Mouse (Mus musculus) Patski (cell line): Measurements from ENCODE around the gene Myo3b. TPM values are rescaled to one million over a fixed set of nuclear protein-coding genes. Genes with fewer than 3 reads are reported as not detected.
A peak's percentile ranks its signal among the peaks of the same experiment; 100 is the strongest.

Source experiments
- ATAC-seq: fragments of 100-300 bp; one replicate; pipeline ENCODE4 v1.8.0; 2021
- CTCF ChIA-PET: fragments of 350-600 bp; sonication (Branson Sonifier 250); formaldehyde crosslinking; loops from one replicate; lab custom pipeline; 2022; ENCODE audit warnings: inconsistent platforms; lab: Charles Lee
- POLR2A ChIA-PET: fragments of 350-600 bp; sonication (Branson Sonifier 250); formaldehyde crosslinking; loops from one replicate; lab custom pipeline; 2022; ENCODE audit warnings: antibody characterized with exemption, inconsistent platforms; lab: Charles Lee
- DNase-seq: peaks from one replicate; pipeline ENCODE4 v3.0.0-alpha.2; 2011; ENCODE audit warnings: low read depth, low spot score
- H3K27me3 ChIP-seq: fragments of 371-371 bp; one replicate; pipeline ENCODE4 v1.5.1; 2021
- CTCF ChIP-seq: fragments of 100-300 bp; IDR thresholded peaks from one replicate; pipeline ENCODE4 v1.5.1; 2021
- in situ Hi-C: fragments of 300-500 bp; cut with MboI; formaldehyde crosslinking; loops from 3 replicates; pipeline ENCODE4 v1.11.1; 2018; ENCODE audit warnings: low pct_unique_long_range_greater_than_20kb, mixed read lengths
- polyA plus RNA-seq: library from polyadenylated mRNA; unstranded; gene quantifications from one replicate; pipeline ENCODE4 v1.2.3, GENCODE M21; 2021

Myo3b gene
- polyA plus RNA-seq, 1 experiment from 2014 or later, result 0.18 TPM

DNA sequence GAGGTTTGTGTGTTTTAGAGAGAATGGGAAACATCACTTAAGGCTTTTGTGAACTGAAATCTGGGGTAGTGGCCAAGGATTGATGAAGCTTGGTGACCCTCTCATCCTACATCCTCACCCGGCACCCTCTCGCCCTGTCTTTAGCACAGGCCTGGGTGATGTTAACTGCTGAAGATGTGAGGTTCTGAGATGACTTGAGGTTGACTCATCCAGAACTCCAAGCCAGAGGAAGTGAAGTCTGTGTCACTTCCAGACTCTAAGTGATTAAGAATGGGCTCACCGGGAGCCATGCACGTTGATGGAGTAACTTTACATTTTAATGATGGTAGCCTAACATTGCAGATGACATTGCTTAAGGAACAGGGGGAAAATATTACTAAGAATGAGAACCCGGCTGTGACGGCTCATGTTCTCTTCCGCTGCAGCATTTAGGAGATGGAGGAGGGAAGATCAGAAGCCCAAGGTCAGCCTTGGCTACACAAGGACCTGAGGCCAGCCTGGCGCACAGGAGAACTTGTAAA lies 143.3 kb downstream of the Myo3b start:
- CTCF ChIA-PET, result no interaction called here
- POLR2A ChIA-PET, result no interaction called here
- TF ChIP-seq CTCF, result no peak
- ATAC-seq, result no peak
- DNase-seq, result no peak
- H3K27me3 ChIP-seq, result no peaks in the 10 kb centered on the region
- in situ Hi-C loops, result no loop called here

GRCm38 (mm10) chr2:70187040-70187439 lies 148.1 kb downstream of the Myo3b start:
- POLR2A ChIA-PET, result no interaction called here
- no peak for TF ChIP-seq CTCF
- ATAC-seq, result no peak
- CTCF ChIA-PET, result interaction anchor here (1.6 kb wide), 1 partner anchor 8 kb away, joined by 4 read pairs; no protein-coding TSS in a partner anchor
- in situ Hi-C loops, result no loop called here
- no peak for DNase-seq
- H3K27me3 ChIP-seq, result no peaks in the 10 kb centered on the region

DNA sequence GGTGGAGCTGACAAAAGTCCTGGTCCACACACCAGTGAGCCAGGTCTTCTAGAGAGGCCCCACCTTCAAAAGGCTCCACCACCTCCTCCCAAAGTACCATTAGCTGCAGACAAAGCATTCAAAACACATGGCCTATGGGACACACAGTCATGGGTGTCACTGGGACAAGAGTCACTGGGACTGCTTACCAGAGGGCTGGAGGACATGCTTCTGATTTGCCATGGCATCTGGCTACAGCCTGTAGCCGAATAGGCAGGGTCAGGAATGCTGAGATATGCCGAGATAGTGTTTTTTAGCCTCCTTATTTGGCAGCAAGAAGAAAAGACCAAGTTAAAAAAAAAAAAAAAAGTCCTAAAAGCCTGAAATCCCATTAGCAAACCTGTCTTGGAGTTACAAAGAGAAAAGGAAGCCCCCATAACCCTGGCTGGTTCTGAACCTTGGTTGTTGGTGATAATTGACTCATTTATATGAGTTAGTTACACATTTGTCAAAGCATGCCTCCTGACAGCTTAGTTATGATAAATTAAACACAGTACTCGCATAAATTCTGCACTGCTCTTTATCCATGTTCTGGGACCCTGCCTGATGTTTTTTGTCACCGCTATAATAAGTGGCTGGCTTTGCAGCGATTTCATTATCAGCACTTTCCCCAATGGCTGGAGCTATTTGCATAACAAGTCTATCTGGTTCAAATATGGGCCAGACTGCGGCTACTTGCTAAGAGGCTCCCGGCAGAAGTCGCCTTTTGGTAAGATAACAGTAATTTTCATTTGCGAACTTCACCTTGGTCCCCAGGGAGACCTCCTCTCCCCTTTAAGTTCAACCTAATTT lies 156.7 kb downstream of the Myo3b start:
- H3K27me3 ChIP-seq, result no peaks in the 10 kb centered on the region
- no peak for TF ChIP-seq CTCF
- ATAC-seq (no peak), DNase-seq (peak; percentile 4)
- ChIA-PET POLR2A (interaction anchor here (0.6 kb wide), 1 partner anchor 387 kb away, joined by 3 read pairs; no protein-coding TSS in a partner anchor), CTCF (no interaction called here)
- in situ Hi-C loops, result no loop called here

DNA sequence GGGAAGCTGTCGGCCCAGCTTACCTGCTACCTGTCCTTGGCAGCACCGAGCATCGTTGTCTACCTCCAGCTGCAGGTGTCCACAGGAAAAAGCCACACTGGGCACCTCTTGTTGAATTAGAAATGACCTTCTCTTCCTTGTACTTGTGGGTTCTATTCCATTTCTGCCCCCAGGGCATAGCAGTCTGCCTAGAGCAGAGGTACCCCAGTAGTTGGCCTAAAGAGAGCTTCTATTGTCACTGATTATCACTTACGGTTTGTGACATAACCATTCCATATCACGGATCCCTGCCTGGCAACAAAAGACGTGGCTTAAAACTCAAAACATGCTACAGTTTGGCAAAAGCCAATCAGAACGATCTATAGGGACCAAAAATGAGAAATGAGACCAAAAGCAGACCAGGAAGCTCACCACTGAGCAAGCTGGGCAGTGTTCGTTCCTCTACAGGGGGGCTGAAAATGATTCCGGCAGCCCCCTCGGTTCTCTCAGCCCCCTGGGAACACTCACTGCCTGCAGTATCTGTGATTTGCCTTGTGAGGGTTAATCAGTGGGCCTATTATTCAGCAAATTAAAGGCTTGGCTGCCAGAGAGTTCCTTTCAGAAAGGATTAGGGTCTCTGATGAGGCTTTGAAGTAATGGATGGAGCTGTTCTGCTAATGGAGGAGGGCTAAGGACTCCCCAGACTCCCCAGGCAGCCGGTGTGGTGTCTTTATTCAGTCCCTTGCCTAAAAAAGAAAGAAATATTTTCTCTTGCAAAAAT lies 163.1 kb downstream of the Myo3b start:
- no peak for TF ChIP-seq CTCF

DNA sequence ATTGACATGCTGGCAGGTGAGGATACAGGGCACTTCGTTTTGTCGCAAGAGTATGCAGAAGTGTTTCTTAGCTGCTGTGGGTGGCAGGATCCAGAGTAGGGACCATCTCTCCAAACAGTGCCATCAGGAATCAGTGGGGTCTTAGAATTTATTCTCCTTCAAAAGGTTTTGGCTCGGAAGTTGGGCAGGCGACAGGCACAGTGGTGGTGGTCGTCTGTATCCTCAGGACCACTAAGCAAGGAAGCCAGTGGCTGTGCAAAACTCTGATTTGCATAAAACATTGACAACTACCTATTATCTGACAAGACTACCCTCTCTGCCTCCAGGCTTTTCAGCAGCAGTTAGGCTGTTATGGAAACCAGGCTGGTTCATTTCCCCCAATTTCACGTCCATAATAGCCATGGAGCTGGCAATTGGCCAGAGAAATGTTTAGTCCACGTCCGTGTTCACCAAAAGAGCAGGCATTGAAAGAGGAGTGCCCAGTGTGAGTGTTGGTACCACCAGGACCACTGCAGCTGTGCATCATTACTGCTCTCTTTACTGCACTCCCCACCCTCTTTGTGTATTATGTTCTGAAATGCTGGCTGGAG lies 163.7 kb downstream of the Myo3b start:
- no peak for ATAC-seq
- ChIA-PET POLR2A (no interaction called here), CTCF (interaction anchor here (0.8 kb wide), 1 partner anchor 9 kb away, joined by 3 read pairs; no protein-coding TSS in a partner anchor)
- TF ChIP-seq CTCF, result no peak
- no peak for DNase-seq
- in situ Hi-C loops, result no loop called here
- no peaks in the 10 kb centered on the region for H3K27me3 ChIP-seq

More for the DNA sequence above, 163.1 kb downstream of the Myo3b start:
- no peak for DNase-seq
- CTCF ChIA-PET, result interaction anchor here (1.2 kb wide), 1 partner anchor 16 kb away, joined by 4 read pairs; no protein-coding TSS in a partner anchor
- POLR2A ChIA-PET, result no interaction called here
- ATAC-seq, result no peak
- H3K27me3 ChIP-seq, result no peaks in the 10 kb centered on the region
- in situ Hi-C loops, result no loop called here

- no peaks in the 10 kb centered on the region for H3K27me3 ChIP-seq
- ChIA-PET CTCF (interaction anchor here (0.8 kb wide), 1 partner anchor 9 kb away, joined by 3 read pairs; no protein-coding TSS in a partner anchor), POLR2A (no interaction called here)
- no peak for TF ChIP-seq CTCF
- DNase-seq, result peak; percentile 74
- in situ Hi-C loops, result loop anchor here (5.0 kb wide), 1 partner anchor 76 kb away; no protein-coding TSS in a partner anchor
- peak; percentile 51 for ATAC-seq
Measured at GRCm38 (mm10) chr2:70208411-70208810, 169.5 kb downstream of the Myo3b start.

DNA sequence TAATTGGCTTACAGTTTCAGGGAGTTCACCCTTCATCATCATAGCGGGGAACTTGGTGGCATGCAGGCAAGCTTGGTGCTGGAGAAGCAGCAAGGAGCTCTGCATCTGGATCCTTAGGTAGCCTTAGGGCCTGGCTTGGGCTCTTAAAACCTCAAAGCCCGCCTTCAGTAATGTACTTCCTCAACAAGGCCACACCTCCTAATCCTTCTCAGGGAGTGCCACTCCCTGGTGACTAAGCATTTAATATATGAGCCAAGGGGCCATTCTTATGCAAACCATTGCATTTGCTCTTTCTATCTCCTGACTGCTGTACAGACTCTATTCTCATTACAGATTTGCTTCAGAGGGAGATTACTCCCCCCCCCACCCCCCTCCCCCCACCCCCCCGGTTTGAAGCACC lies 170.9 kb downstream of the Myo3b start:
- no peak for DNase-seq
- no peaks in the 10 kb centered on the region for H3K27me3 ChIP-seq
- ATAC-seq, result no peak
- ChIA-PET CTCF (interaction anchor here (1.0 kb wide), 1 partner anchor 17 kb away, joined by 3 read pairs; no protein-coding TSS in a partner anchor), POLR2A (no interaction called here)
- in situ Hi-C loops, result loop anchor here (5.0 kb wide), 1 partner anchor 77 kb away; no protein-coding TSS in a partner anchor
- no peak for TF ChIP-seq CTCF

GRCm38 (mm10) chr2:70210427-70211332 lies 171.8 kb downstream of the Myo3b start:
- ChIA-PET POLR2A (no interaction called here), CTCF (interaction anchor here (0.6 kb wide), 1 partner anchor 73 kb away, joined by 3 read pairs; no protein-coding TSS in a partner anchor)
- in situ Hi-C loops, result no loop called here
- ATAC-seq, result no peak
- TF ChIP-seq CTCF, result no peak
- no peaks in the 10 kb centered on the region for H3K27me3 ChIP-seq
- DNase-seq, result no peak

DNA sequence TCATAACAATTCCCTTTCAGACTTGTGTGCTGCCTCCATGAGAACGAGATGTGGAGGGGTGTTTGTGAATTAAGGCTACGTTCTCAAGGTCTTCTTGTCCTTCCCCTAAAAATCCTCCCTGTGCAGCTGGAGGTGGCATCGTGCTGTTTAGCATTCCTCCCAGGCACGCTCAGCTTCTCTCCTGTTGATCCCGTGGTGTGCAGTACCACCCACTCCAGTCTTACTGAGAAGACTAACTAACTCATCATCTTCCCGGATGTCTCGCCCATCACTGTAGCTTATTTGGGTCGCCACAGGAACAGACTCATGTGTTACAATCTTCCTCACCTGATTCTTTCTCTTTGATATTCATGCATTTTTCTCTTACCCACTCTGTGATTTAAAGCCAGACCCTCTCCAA lies 175.5 kb downstream of the Myo3b start:
- POLR2A ChIA-PET, result no interaction called here
- DNase-seq (no peak), ATAC-seq (no peak)
- no peaks in the 10 kb centered on the region for H3K27me3 ChIP-seq
- in situ Hi-C loops, result no loop called here
- CTCF ChIA-PET, result no interaction called here
- no peak for TF ChIP-seq CTCF
